Mouse (Mus musculus) kidney, postnatal 0 days (tissue): ENCODE measurements around the gene Grin2a. TPM values are rescaled to one million over a fixed set of nuclear protein-coding genes. Genes with fewer than 3 reads are reported as not detected.

Experiments
- ATAC-seq: fragments of 200-750 bp; cut with Nextera tagmentation; replicated peaks from 2 replicates; pipeline ENCODE4 v1.8.0; 2017; ENCODE audit warnings: low read depth, moderate number of reproducible peaks, moderate TSS enrichment, moderate library complexity; ENCODE audit not compliant: low FRiP score
- DNase-seq: peaks from one replicate; pipeline ENCODE4 v3.0.0-alpha.2; 2016; ENCODE audit warnings: low spot score
- H3K27ac ChIP-seq: fragments of 300-500 bp; sonication (generic); 2 replicates; pipeline ENCODE4 v1.5.1; 2014; ENCODE audit warnings: mild to moderate bottlenecking
- H3K27me3 ChIP-seq: fragments of 300-500 bp; sonication (generic); 2 replicates; pipeline ENCODE4 v1.6.1; 2014; ENCODE audit warnings: low read length, mixed read lengths; ENCODE audit not compliant: insufficient read depth
- H3K36me3 ChIP-seq: fragments of 300-500 bp; sonication (generic); 2 replicates; pipeline ENCODE4 v1.6.1; 2014; ENCODE audit warnings: low read length, mixed read lengths; ENCODE audit not compliant: insufficient read depth
- H3K4me1 ChIP-seq: fragments of 300-500 bp; sonication (generic); replicated peaks from 2 replicates; pipeline ENCODE4 v1.6.1; 2014; ENCODE audit warnings: antibody characterized with exemption, low read length, mixed read lengths; ENCODE audit not compliant: insufficient read depth
- H3K4me2 ChIP-seq: fragments of 300-500 bp; sonication (generic); 2 replicates; pipeline ENCODE4 v1.6.1; 2014; ENCODE audit warnings: mild to moderate bottlenecking, low read length, moderate library complexity, mixed read lengths
- H3K4me3 ChIP-seq: fragments of 300-500 bp; sonication (generic); replicated peaks from 2 replicates; pipeline ENCODE4 v1.5.1; 2014; ENCODE audit warnings: low read depth, low read length
- H3K9ac ChIP-seq: fragments of 300-500 bp; sonication (generic); 2 replicates; pipeline ENCODE4 v1.6.1; 2014; ENCODE audit warnings: low read depth, low read length
- H3K9me3 ChIP-seq: fragments of 300-500 bp; sonication (generic); replicated peaks from 2 replicates; pipeline ENCODE4 v1.6.1; 2016; ENCODE audit warnings: low read length, inconsistent platforms, mixed read lengths
- CTCF ChIP-seq: IDR thresholded peaks from 2 replicates; pipeline ENCODE4 v1.5.1; 2016; ENCODE audit warnings: antibody characterized with exemption, low read depth, mild to moderate bottlenecking, moderate library complexity
- WGBS: fragments of 180-500 bp; shearing (Covaris S2); extraction: QIAGEN DNeasy Blood & Tissue Kit; methylation state at CpG from one replicate; pipeline ENCODE4 v1.1.7; 2014; 5-methylcytosine and 5-hydroxymethylcytosine counted together
- polyA plus RNA-seq: library from polyadenylated mRNA; unstranded; fragments of >200 nt; fragmentation: Nextera tagmentation; extraction: Ambion mirVana; gene quantifications from 2 replicates; pipeline ENCODE4 v1.2.1, GENCODE M21; 2015

Gene Grin2a
- polyA plus RNA-seq, 1 experiment from 2014 or later: 0.08 TPM

DNA sequence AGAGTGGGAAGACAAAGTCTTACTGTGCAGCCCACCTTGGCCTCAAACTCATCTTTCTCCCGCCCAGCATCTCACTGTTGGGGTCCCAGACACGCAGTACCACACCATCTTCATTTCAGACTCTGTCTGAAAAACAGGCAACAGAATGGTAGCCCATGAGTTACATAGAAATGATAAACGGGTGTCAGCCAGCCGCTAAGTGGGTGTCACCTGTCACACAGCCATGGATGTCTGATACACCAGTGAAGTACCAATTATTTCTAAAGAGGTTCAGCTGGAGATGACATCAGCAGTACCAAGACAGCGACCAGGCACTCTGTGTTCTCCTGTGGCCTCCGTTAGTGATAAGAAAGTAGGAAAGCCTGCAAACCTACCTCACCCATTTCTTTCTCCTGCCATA is 90.9 kb downstream of the Grin2a start:
- H3K27ac ChIP-seq: no peak overlapping the region
- H3K4me3 ChIP-seq: no peak overlapping the region
- DNase-seq (no peak), ATAC-seq (no peak)
- H3K4me1 ChIP-seq: no peaks in the 10 kb centered on the region
- no peak overlapping the region for H3K4me2 ChIP-seq
- H3K27me3 ChIP-seq: no peaks in the 10 kb centered on the region
- WGBS: 85% methylated on average over 6 of the region's 6 CpGs
- no peak for TF ChIP-seq CTCF
- H3K9me3 ChIP-seq: no peaks in the 10 kb centered on the region
- no peak overlapping the region for H3K9ac ChIP-seq
- no peaks in the 10 kb centered on the region for H3K36me3 ChIP-seq

DNA sequence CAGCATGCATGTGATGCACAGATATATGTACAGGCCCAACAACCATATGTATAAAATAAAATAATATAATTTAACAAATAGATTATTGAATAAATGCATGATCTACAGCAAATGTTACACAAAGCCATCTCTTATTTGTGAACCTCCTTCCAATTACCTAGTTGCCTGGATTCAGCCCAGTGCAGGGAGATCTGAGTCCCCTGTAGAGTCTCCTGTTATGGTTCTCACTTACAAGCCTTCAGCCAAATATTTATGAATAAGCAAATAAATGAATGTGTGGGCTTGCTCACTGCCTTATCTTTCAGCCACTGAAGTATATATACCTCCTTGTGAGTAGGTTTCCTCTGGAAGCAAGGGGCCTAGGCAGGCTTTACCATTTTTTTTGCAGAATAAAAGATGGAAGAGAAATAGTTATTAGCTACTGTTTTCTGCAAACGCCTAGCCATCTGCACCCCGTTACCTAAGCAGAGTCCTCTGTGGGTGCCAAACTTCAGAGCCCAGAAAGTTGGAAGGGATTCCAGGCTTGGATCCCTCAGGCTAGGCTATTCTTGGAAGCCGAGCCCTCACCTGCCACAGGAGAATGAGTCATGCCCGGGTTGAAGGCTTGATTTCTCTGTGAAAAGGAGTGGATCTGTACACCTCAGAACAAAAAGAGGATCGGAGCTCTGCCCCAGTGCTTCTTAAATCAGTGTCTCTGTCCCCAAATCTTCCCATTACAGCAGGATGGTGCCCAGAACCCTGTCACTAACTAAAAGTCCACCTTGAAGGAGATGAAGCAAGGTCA is 92.5 kb downstream of the Grin2a start:
- Histone ChIP-seq H3K4me1 (no peaks in the 10 kb centered on the region), H3K27me3 (no peaks in the 10 kb centered on the region), H3K4me3 (no peak overlapping the region), H3K9me3 (no peaks in the 10 kb centered on the region), H3K27ac (no peak overlapping the region), H3K36me3 (no peaks in the 10 kb centered on the region), H3K9ac (no peak overlapping the region), H3K4me2 (no peak overlapping the region)
- ATAC-seq (no peak), DNase-seq (no peak)
- no peak for TF ChIP-seq CTCF
- WGBS: 82% methylated on average over 5 of the region's 5 CpGs

DNA sequence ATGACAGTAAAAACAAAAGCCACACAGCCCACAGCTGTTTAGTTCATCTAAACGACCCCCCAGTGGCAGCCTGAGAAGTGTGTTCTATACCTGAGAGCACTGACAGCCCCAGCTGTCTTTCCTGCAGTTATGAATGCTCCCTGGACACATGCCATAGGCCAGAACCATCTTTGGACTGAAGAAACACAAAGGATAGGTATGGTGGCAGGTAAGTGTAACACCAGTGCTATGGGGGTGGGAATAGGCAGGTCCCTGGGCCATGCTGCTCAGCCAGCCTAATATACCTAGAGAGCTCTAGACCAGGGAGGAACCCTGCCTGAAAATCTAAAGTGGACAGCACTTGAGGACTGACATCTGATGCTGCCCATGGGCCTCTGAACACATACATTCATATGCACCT is 93.9 kb downstream of the Grin2a start:
- H3K4me3 ChIP-seq: no peak overlapping the region
- no peak overlapping the region for H3K27ac ChIP-seq
- 40% methylated on average over 1 of the region's 1 CpGs for WGBS
- H3K36me3 ChIP-seq: no peaks in the 10 kb centered on the region
- DNase-seq (no peak), ATAC-seq (no peak)
- H3K9ac ChIP-seq: no peak overlapping the region
- TF ChIP-seq CTCF: no peak
- H3K9me3 ChIP-seq: no peaks in the 10 kb centered on the region
- no peak overlapping the region for H3K4me2 ChIP-seq
- H3K27me3 ChIP-seq: no peaks in the 10 kb centered on the region
- no peaks in the 10 kb centered on the region for H3K4me1 ChIP-seq

DNA sequence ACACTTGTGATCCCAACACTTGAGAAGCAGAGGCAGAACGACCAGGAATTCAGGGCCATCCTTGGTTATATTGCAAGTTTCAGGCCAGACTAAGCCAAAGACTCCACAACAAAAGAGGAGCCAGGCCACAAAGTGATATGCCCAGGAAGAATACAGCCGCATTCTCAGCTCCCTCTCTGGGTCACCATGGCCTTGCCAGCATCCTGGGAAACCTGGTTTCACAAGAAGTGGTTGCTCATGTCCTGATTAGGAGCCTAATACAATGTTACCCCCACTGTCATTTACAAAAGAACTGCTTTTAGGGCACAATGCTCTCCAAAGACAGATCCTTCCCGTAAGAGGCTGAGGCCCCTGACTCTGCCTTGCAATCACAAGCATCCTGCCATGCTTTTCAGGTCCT is 94.4 kb downstream of the Grin2a start:
- H3K4me2 ChIP-seq: no peak overlapping the region
- H3K9me3 ChIP-seq: no peaks in the 10 kb centered on the region
- H3K4me3 ChIP-seq: no peak overlapping the region
- no peaks in the 10 kb centered on the region for H3K36me3 ChIP-seq
- H3K27me3 ChIP-seq: no peaks in the 10 kb centered on the region
- no peaks in the 10 kb centered on the region for H3K4me1 ChIP-seq
- no peak for TF ChIP-seq CTCF
- ATAC-seq: no peak
- 74% methylated on average over 3 of the region's 3 CpGs for WGBS
- H3K27ac ChIP-seq: no peak overlapping the region
- no peak overlapping the region for H3K9ac ChIP-seq
- DNase-seq: no peak

DNA sequence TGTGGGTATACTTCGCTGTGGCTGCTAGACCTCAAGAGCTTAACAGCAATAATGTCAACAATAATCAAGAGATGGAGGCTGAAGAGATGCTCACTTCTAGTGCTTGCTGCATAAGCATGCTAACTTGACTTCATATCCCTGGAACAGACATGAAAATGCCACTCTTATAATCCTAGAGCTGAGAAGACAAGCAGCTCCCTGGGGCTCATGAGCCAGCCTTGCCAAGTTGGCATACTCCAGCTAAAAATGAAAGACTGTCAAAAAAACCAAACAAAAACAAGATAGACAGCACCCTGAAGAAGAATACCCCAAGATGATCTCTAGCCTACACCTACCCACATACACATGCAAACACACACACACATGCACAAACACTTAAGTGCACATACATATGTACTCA is 95.2 kb downstream of the Grin2a start:
- Histone ChIP-seq H3K4me3 (no peak overlapping the region), H3K9ac (no peak overlapping the region), H3K27ac (no peak overlapping the region), H3K27me3 (no peaks in the 10 kb centered on the region), H3K9me3 (no peaks in the 10 kb centered on the region), H3K4me1 (no peaks in the 10 kb centered on the region), H3K4me2 (no peak overlapping the region), H3K36me3 (no peaks in the 10 kb centered on the region)
- DNase-seq: no peak
- no peak for TF ChIP-seq CTCF
- 97% methylated on average over 1 of the region's 1 CpGs for WGBS
- ATAC-seq: no peak

DNA sequence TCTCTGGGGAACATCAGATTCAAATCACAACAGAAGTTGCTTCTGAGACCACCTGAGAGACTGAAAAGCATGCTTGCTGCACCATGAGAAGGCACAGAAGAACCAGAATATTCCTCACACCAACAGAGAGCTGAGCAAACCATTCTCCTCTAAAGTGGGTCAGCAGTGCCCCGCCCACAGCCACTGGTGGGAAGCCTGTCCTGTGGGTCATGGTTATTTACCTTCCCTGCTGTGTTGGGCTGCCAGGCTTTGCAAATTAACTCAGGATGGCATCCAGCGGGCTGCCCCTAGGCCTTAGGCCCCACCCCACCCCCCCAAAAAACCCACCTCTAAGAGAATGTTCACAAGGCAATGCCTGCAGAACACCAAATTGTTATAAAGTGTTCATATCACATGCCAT is 96.2 kb downstream of the Grin2a start:
- 79% methylated on average over 2 of the region's 2 CpGs for WGBS
- H3K4me2 ChIP-seq: no peak overlapping the region
- no peak overlapping the region for H3K4me3 ChIP-seq
- H3K4me1 ChIP-seq: no peaks in the 10 kb centered on the region
- no peaks in the 10 kb centered on the region for H3K9me3 ChIP-seq
- H3K9ac ChIP-seq: no peak overlapping the region
- H3K36me3 ChIP-seq: no peaks in the 10 kb centered on the region
- DNase-seq (no peak), ATAC-seq (no peak)
- no peak for TF ChIP-seq CTCF
- no peaks in the 10 kb centered on the region for H3K27me3 ChIP-seq
- no peak overlapping the region for H3K27ac ChIP-seq

DNA sequence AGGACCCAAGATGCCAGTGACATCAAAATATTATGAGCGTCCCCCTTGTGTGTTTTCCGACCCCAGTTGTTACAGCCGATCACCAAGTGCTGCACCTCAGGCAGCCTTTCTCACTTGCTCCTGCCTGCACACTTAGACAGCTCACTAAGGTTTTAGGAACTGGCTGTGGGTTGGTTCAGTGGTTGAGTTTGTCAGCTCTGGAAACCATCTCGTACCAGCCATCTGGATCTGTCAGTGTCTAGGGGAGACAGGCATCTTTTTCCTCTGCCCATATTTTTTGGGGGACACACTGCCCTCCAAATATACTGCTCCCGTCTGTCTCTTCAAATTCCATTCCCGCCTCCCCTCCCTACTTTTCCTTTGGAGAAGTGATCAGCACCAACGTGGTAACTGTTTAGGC is 99.8 kb downstream of the Grin2a start:
- Histone ChIP-seq H3K9me3 (no peaks in the 10 kb centered on the region), H3K27me3 (no peaks in the 10 kb centered on the region), H3K36me3 (no peaks in the 10 kb centered on the region), H3K27ac (no peak overlapping the region), H3K9ac (no peak overlapping the region), H3K4me3 (no peak overlapping the region), H3K4me2 (no peak overlapping the region), H3K4me1 (no peaks in the 10 kb centered on the region)
- ATAC-seq (no peak), DNase-seq (no peak)
- 72% methylated on average over 7 of the region's 7 CpGs for whole genome bisulfite sequencing
- TF ChIP-seq CTCF: no peak
